Mouse (Mus musculus): ENCODE results near the gene Tmem79.
"Not testable (repeated sequence)": the region's sequence is repeated elsewhere in the genome, so short reads cannot be mapped to it uniquely, and the experiment has no call there.

The Tmem79 gene

GRCm38 (mm10) chr3:88287110-88287509 lies 48.8 kb downstream of the Tmem79 start, which contains the start of gene Gm38392:
Gene Gm38392, minus strand, starts transcription at chr3:88287210.
- in situ Hi-C loops (cut with MboI, MseI) = no loop called here

GRCm38 (mm10) chr3:88285565-88285895 lies 50.4 kb downstream of the Tmem79 start:
- in situ Hi-C loops (cut with MboI, MseI) = not testable (repeated sequence)

DNA sequence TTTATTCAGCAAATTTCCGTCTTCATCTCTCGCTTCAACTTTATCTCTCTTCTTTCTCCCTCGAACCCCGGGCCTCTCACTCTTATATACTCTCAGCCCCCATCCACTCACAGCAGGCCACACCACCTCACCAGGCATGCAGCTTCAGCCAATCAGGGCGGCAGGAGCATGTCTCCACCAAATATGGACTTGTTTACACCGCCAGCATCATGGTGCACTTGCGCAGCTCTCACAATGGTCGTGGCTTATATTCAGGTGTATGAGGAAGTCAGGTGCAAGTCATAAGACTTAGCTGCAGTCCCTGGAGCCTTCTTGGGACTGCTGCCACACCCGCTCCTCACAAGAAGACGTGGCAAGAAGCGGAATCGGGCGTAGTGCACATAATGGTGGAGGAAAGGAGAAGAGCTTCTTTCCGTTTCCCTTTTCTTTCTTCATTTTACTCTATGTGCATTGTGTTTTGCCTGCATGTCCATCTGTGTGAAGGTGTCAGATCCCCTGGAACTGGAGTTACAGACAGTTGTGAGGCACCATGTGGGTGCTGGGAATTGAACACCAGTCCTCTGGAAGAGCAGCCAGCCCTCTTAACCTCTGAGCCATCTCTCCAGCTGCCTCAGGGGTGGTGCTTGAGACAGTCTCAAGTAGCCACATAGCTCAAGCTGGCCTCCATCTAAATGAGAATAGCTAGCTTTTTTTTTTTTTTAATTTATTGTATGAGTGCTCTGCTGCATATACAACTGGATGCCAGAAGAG lies 51.0 kb downstream of the Tmem79 start:
- in situ Hi-C loops (cut with MboI, MseI) = not testable (repeated sequence)

GRCm38 (mm10) chr3:88281141-88281916 lies 54.6 kb downstream of the Tmem79 start:
- in situ Hi-C loops (cut with MboI, MseI) = not testable (repeated sequence)

DNA sequence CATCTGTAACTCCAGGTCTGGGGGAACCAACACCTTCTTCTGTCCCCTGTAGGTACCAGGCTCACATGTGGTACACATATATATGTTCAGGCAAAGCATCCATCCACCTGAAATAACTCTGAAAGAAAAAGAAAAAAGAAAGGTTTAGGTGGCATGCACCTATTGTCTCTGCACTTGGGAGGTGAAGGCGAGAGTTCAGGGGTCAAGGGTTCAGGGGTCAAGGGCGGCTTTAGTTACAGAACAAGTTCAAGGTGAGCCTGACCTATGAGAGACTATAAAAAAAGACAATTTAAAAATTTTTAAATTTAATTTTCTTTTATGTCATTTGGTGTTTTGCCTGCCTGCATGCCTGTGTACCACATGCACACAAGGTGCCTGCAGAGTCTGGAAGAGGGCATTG lies 55.9 kb downstream of the Tmem79 start:
- in situ Hi-C loops (cut with MboI, MseI) = no loop called here

All from T-helper 17 cell (primary cell).